Mouse (Mus musculus) heart, adult 8-10 months (tissue): ENCODE data around the gene Scamp3. TPM values are rescaled to one million over a fixed set of nuclear protein-coding genes. Genes with fewer than 3 reads are reported as not detected.
"Not testable (repeated sequence)": the region's sequence is repeated elsewhere in the genome, so short reads cannot be mapped to it uniquely, and the experiment has no call there.

Source experiments
- DNase-seq: peaks from one replicate; pipeline ENCODE4 v3.0.0; 2022; ENCODE audit warnings: low spot score
- total RNA-seq, 4 experiments: library from RNA; stranded (reverse); gene quantifications; 2 replicates each; pipeline ENCODE4 v1.2.4; 2022

The Scamp3 gene
- total RNA-seq, 4 experiments from 2014 or later, result 49.4 to 57.8 (median 53.3) TPM

GRCm38 (mm10) chr3:89195979-89196877 lies 19.0 kb downstream of the Scamp3 start:
- DNase-seq, result peak; percentile 87

- DNase-seq, result no peak
These were observed 22.6 kb downstream of the Scamp3 start for GRCm38 (mm10) chr3:89199839-89200238.

DNA sequence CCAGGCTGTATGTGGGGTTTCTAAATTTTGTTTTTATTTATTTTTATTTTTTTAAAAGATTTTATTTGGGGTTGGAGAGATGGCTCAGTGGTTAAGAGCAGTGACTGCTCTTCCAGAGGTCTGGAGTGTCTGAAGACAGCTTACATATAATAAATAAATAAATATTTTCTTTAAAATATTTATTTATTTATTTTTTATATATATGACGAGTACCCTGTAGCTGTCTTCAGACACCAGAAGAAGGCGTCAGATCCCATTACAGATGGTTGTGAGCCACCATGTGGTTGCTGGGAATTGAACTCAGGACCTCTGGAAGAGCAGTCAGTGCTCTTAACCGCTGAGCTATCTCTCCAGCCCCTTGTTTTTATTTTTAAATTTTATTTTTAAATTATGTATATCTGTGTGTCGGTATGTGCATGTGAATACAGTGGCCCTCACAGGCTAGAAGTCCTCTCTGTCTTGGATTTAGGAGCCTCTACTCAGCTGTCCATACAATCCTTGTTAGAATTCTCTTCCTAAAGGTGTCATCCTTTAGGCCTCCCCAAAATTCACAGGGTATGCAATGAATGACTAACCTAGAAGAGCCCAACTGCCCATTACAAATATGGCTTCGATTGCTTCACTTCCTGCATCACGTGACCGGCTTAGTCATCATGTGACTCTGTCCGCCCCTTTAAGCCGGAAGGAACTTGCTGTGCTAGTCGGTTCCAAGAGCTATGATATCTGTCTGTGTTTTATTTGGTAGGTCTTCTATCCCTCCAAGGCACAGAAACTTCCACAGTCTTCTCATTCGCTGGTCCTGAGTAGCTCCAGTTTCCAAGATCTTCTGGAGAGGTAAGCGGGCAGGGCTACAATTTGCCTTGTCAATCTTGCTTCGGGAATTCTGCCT lies 25.2 kb downstream of the Scamp3 start, which contains the start of gene Gba:
TSS of gene Gba (plus strand) at position 676 of the 889 bp plus-strand sequence.
- DNase-seq, result peak; percentile 87

DNA sequence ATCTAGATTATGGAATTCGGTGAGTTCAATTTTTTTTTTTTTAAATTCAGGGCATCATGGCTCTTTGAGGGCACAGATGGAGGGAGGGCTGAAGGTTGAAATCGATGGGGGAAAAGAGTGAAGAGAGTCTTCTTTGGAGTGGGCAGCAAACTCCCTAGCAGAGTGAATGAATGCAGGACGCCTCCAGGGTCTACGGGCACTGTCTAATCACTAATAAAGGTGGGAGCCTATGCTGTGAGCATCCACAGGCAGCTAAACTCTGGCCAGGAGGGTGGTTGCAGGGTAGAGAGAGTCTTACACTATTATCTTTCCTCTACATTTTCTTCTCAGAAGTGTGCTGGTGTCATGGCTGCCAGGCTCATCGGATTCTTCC lies 25.9 kb downstream of the Scamp3 start:
- DNase-seq, result no peak

DNA sequence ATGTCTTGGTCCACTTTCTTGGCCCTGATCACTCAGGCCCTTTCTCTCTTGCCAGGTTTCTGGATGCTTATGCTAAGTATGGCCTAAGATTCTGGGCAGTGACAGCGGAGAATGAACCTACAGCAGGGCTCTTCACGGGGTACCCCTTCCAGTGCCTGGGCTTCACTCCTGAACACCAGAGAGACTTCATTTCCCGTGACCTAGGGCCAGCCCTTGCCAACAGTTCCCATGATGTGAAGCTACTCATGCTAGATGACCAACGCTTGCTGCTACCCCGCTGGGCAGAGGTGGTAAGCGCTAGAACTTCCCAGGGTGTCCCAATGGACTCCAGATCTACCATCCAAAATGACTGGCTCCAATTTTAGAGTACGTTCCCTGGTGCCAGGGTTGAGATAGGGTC lies 28.8 kb downstream of the Scamp3 start:
- no peak for DNase-seq

- DNase-seq, result no peak
These were observed 29.4 kb downstream of the Scamp3 start for GRCm38 (mm10) chr3:89206695-89207094.

- DNase-seq, result no peak
These were observed 30.9 kb downstream of the Scamp3 start for GRCm38 (mm10) chr3:89208075-89208657.

DNA sequence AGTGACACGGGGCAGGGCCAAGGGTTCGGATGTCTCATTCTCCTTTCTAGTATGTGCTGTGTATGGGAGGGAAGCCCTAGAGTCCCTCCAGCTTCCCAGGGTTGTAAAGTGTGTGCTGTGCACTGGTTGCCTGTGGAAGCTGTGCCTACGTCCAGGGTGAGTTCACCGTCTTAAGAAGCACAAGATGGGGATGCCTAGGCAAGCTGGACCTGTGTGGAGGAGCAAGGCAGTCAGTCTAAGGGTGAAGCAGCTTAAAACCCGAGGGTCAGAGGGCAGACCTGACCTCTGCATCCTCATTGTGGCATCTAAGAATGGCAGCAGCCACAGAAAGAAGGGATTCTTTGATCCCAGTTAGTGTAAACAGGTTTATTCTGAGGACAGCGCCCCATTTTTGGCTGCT lies 31.5 kb downstream of the Scamp3 start:
- DNase-seq, result no peak

- DNase-seq, result no peak
These were observed 32.5 kb downstream of the Scamp3 start for GRCm38 (mm10) chr3:89209731-89210130.

DNA sequence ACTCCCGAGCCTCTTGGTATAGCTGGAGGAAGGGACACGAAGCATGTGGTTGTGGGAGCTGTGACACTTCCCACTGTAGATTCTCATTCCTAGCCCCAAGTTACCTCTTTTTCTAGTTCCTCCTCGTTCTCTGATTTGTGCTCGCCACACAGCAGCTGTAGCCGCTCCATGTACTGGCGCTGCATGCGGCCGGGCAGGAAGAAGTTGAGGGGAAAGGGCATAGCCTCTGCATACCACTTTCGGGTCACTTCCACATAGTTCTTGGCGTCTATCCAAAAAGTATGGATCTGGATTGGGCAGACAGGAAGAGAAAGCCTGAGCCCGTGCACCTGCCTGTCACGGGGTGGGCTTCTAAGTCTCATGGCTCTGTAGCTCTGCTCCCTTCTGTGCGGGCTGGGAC lies 32.9 kb downstream of the Scamp3 start:
- no peak for DNase-seq

GRCm38 (mm10) chr3:89210731-89211130 lies 33.5 kb downstream of the Scamp3 start:
- no peak for DNase-seq

- DNase-seq, result peak; percentile 93
These were observed 36.7 kb downstream of the Scamp3 start for GRCm38 (mm10) chr3:89213803-89214530.

GRCm38 (mm10) chr3:89214681-89215411 lies 37.6 kb downstream of the Scamp3 start, which contains the start of gene Thbs3:
Gene Thbs3 (plus strand): TSS chr3:89215180.
- DNase-seq, result no peak

- DNase-seq, result peak; percentile 84
These were observed 38.6 kb downstream of the Scamp3 start for GRCm38 (mm10) chr3:89215853-89216252.

DNA sequence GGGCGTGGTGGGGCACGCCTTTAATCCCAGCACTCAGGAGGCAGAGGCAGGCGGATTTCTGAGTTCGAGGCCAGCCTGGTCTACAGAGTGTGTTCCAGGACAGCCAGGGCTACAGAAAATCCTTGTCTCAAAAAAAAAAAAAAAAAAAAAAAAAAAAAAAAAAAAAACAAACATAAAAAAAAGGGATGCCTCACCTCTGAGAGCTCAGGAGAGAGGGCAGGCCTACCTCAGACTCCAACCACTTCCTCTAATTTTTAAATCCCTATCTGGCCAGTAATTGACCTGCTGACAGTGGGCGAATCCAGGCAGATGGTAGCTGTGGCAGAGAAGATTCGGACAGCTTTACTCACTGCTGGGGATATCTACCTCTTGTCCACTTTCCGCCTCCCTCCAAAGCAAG lies 39.1 kb downstream of the Scamp3 start:
- DNase-seq, result not testable (repeated sequence)

GRCm38 (mm10) chr3:89218271-89218670 lies 41.0 kb downstream of the Scamp3 start:
- no peak for DNase-seq

- no peak for DNase-seq
These were observed 42.3 kb downstream of the Scamp3 start for GRCm38 (mm10) chr3:89219546-89219945.

GRCm38 (mm10) chr3:89221167-89221566 lies 43.9 kb downstream of the Scamp3 start:
- no peak for DNase-seq

GRCm38 (mm10) chr3:89224796-89225195 lies 47.5 kb downstream of the Scamp3 start:
- DNase-seq, result no peak

GRCm38 (mm10) chr3:89225321-89225815 lies 48.1 kb downstream of the Scamp3 start:
- no peak for DNase-seq
